Mouse (Mus musculus) thymus, postnatal 0 days (tissue): Measurements from ENCODE around the gene Olfr1495. TPM values are rescaled to one million over a fixed set of nuclear protein-coding genes. Genes with fewer than 3 reads are reported as not detected.
"Not testable (repeated sequence)": the region's sequence is repeated elsewhere in the genome, so short reads cannot be mapped to it uniquely, and the experiment has no call there.

ENCODE experiments used
- DNase-seq: peaks from one replicate; pipeline ENCODE4 v3.0.0-alpha.2; 2015; ENCODE audit warnings: low spot score
- polyA plus RNA-seq: library from polyadenylated mRNA; unstranded; fragments of >200 nt; fragmentation: Nextera tagmentation; extraction: Ambion mirVana; gene quantifications from 2 replicates; pipeline ENCODE4 v1.2.1, GENCODE M21; 2015

Olfr1495 gene
- polyA plus RNA-seq: not detected in 2 replicates

- no peak for DNase-seq
Measured at GRCm38 (mm10) chr19:13764306-13764705, at the start of gene Olfr1495. Gene Olfr1495, plus strand, starts transcription at chr19:13764606.

DNA sequence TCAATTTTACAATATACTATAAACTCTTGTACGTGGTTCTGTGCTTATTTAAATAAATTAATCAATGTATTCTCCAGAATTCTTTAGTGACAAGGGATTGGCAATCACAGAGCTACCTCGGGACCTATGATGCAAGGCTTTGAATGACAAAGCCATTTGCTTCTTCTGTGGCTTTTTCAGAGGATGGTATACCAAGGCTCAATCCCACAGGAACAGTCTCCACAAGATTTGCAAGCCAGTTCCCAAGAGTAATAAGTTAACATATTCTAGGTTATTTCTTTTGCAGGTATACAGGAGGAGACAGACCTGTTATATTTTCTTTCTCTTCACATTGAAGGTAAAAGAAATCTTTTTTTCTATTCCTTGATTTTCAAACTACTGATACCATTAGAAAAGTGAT is 41.4 kb upstream of the Olfr1495 start, which contains the start of gene Olfr1493-ps1:
Gene Olfr1493-ps1, plus strand, starts transcription at position 301 of the 400 bp plus-strand sequence.
- no peak for DNase-seq

DNA sequence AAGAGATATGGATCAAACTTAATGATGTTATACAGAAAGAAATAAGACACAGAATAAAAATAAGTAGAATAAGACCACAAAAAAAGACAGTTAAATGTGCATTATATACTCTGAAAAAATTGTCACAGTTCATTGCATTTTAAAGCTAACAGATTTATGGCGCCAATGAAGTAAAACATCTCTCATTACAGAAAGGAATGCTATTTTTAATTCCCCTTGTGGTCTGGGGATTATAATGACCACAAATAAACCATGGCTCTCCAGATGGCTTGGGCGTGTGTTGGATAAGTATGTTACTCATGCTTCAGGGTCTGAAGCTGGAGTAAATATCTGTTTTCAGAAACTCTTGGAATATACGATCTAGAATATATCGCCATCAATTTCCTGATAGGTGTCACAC is 25.0 kb upstream of the Olfr1495 start, which contains the start of gene Olfr1494:
Gene Olfr1494, plus strand, starts transcription at position 301 of the 400 bp plus-strand sequence.
- DNase-seq: no peak

DNA sequence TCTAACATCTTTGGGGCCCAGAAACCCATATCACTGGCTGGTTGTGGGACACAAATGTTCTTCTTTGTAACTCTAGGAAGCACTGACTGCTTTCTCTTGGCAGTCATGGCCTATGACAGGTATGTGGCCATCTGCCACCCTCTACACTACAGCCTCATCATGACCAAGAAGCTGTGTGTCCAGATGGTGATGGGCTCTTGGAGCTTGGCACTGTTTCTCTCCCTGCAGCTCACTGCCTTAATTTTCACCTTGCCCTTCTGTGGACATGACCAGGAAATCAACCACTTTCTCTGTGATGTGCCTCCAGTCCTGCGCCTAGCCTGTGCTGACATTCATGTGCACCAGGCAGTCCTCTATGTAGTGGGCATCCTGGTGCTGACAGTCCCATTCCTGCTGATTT is 15.0 kb upstream of the Olfr1495 start:
- no peak for DNase-seq

- DNase-seq: no peak
Measured at GRCm38 (mm10) chr19:13768565-13769276, 4.3 kb downstream of the Olfr1495 start.

DNA sequence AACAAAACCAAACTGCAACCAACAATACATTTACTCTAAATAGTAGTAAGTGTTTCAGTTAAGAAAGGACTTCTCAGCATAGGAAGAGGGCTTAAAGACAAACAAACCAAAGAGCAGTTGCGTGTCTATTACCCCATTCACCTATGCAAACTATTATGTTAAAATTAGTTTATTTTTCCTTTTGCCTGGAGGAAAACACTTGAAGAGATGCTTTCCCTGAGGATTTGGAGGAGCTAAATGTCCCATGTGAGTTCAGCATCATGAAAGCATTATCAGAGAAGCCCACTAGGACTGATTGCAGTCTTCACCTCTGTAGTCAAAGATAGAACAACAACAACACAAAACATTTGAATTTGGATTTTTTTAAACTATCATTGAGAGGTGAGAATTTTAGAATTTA is 13.2 kb downstream of the Olfr1495 start, which contains the start of gene Olfr1496:
Gene Olfr1496, plus strand, starts transcription at position 301 of the 400 bp plus-strand sequence.
- DNase-seq: no peak

- DNase-seq: no peak
Measured at GRCm38 (mm10) chr19:13798102-13798501, 33.7 kb downstream of the Olfr1495 start, which contains the start of gene Olfr1497. Gene Olfr1497, minus strand, starts transcription at chr19:13798202.

- DNase-seq: not testable (repeated sequence)
Measured at GRCm38 (mm10) chr19:13805486-13805885, 41.1 kb downstream of the Olfr1495 start.

GRCm38 (mm10) chr19:13812823-13813222 is 48.4 kb downstream of the Olfr1495 start:
- no peak for DNase-seq

- DNase-seq: peak; percentile 2
Measured at GRCm38 (mm10) chr19:13818827-13819226, 54.4 kb downstream of the Olfr1495 start.

DNA sequence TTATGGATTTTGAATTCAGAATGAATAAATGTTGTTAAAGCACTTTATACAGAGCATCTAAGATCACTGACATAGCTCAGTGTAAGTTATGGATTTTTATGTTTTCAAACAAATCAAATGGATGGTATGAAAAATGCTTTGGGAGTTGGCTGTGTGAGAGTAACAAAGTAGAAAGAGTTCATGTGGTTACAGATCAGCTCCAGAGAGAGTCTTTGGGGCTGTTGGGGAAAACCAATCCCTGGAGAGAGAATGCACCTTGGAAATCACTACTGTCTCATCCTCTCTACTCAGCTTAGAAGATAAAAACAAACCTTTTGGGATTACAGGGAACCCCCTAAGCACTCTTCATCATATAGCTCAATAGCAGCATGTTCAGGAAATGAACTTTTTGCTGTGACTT is 54.9 kb downstream of the Olfr1495 start, which contains the start of gene Olfr1499:
Gene Olfr1499, minus strand, starts transcription at position 101 of the 400 bp plus-strand sequence.
- DNase-seq: no peak

Other genes starting within 250 kb of the Olfr1495 start
- not detected in 2 replicates for gene Olfr1480, start 236.7 kb upstream of the Olfr1495 start, polyA plus RNA-seq
- gene Olfr1484, start 181.1 kb upstream of the Olfr1495 start, polyA plus RNA-seq: not detected in 2 replicates
- gene Olfr1487, start 147.2 kb upstream of the Olfr1495 start, polyA plus RNA-seq: not detected in 2 replicates
- not detected in 2 replicates for gene Olfr1489, start 133.0 kb upstream of the Olfr1495 start, polyA plus RNA-seq
- not detected in 2 replicates for gene Olfr1490, start 113.5 kb upstream of the Olfr1495 start, polyA plus RNA-seq
- not detected in 2 replicates for gene Olfr1491, start 67.3 kb upstream of the Olfr1495 start, polyA plus RNA-seq
- not detected in 2 replicates for gene Olfr1493-ps1, start 41.3 kb upstream of the Olfr1495 start, polyA plus RNA-seq
- gene Olfr1494, start 24.9 kb upstream of the Olfr1495 start, polyA plus RNA-seq: not detected in 2 replicates
- not detected in 2 replicates for gene Olfr1496, start 13.3 kb downstream of the Olfr1495 start, polyA plus RNA-seq
- not detected in 2 replicates for gene Olfr1497, start 33.6 kb downstream of the Olfr1495 start, polyA plus RNA-seq
- gene Olfr1499, start 54.8 kb downstream of the Olfr1495 start, polyA plus RNA-seq: not detected in 2 replicates
- gene Olfr1500, start 65.9 kb downstream of the Olfr1495 start, polyA plus RNA-seq: not detected in 2 replicates
- not detected in 2 replicates for gene Olfr1501, start 86.1 kb downstream of the Olfr1495 start, polyA plus RNA-seq
- not detected in 2 replicates for gene Olfr1502, start 97.2 kb downstream of the Olfr1495 start, polyA plus RNA-seq
- gene Olfr1504, start 133.3 kb downstream of the Olfr1495 start, polyA plus RNA-seq: not detected in 2 replicates
- gene Olfr1505, start 148.9 kb downstream of the Olfr1495 start, polyA plus RNA-seq: not detected in 2 replicates